Mouse (Mus musculus) induced T-regulatory cell, adult 2 months (primary cell): ENCODE measurements at regions not wholly inside any gene's neighbourhood (a gene's known extent, or its start where the extent isn't known, plus 50 kb on each side); places are given as distances from the start of the nearest gene placed in this dataset.

Source experiments
- DNase-seq: peaks from one replicate; pipeline ENCODE4 v3.0.0-alpha.2; 2012; ENCODE audit warnings: low read depth

- no peak for DNase-seq
Measured at GRCm38 (mm10) chr4:154726636-154727045, 59.0 kb upstream of the Actrt2 start.

GRCm38 (mm10) chr4:154727945-154728344 lies 60.3 kb upstream of the Actrt2 start:
- DNase-seq = no peak

GRCm38 (mm10) chr4:154730646-154731045 lies 63.0 kb upstream of the Actrt2 start:
- no peak for DNase-seq

GRCm38 (mm10) chr4:154731345-154731744 lies 63.7 kb upstream of the Actrt2 start:
- DNase-seq = no peak

- DNase-seq = no peak
Measured at GRCm38 (mm10) chr4:154736071-154736470, 68.4 kb upstream of the Actrt2 start.

- no peak for DNase-seq
Measured at GRCm38 (mm10) chr4:154741123-154741890, 73.6 kb upstream of the Actrt2 start.

GRCm38 (mm10) chr4:154746323-154747005 lies 78.8 kb upstream of the Actrt2 start:
- no peak for DNase-seq

GRCm38 (mm10) chr4:154747006-154747343 lies 79.3 kb upstream of the Actrt2 start:
- DNase-seq = no peak

GRCm38 (mm10) chr4:154749160-154749559 lies 81.5 kb upstream of the Actrt2 start:
- DNase-seq = peak; percentile 35

- no peak for DNase-seq
Measured at GRCm38 (mm10) chr4:154749996-154750395, 82.3 kb upstream of the Actrt2 start.

GRCm38 (mm10) chr4:154750440-154751107 lies 82.9 kb upstream of the Actrt2 start:
- DNase-seq = no peak

GRCm38 (mm10) chr4:154754445-154754844 lies 82.8 kb upstream of the Ttc34 start:
- no peak for DNase-seq

- no peak for DNase-seq
Measured at GRCm38 (mm10) chr4:154756740-154757446, 80.4 kb upstream of the Ttc34 start.

- DNase-seq = no peak
Measured at GRCm38 (mm10) chr4:154759881-154760280, 77.4 kb upstream of the Ttc34 start.

GRCm38 (mm10) chr4:154764238-154764637 lies 73.0 kb upstream of the Ttc34 start:
- no peak for DNase-seq

GRCm38 (mm10) chr4:154766158-154766557 lies 71.1 kb upstream of the Ttc34 start:
- DNase-seq = no peak

GRCm38 (mm10) chr4:154771330-154772076 lies 65.8 kb upstream of the Ttc34 start:
- DNase-seq = no peak

- DNase-seq = no peak
Measured at GRCm38 (mm10) chr4:154772077-154772462, 65.2 kb upstream of the Ttc34 start.

- no peak for DNase-seq
Measured at GRCm38 (mm10) chr4:154773830-154774229, 63.4 kb upstream of the Ttc34 start.

GRCm38 (mm10) chr4:154774332-154774731 lies 62.9 kb upstream of the Ttc34 start:
- DNase-seq = no peak

GRCm38 (mm10) chr4:154778818-154779217 lies 58.4 kb upstream of the Ttc34 start:
- DNase-seq = peak; percentile 8

- no peak for DNase-seq
Measured at GRCm38 (mm10) chr4:154781391-154781790, 55.9 kb upstream of the Ttc34 start.
